Mouse (Mus musculus) neural tube, embryonic 13.5 days (tissue): ENCODE measurements around the gene Fam181a. TPM values are rescaled to one million over a fixed set of nuclear protein-coding genes. Genes with fewer than 3 reads are reported as not detected.

ENCODE experiments used
- ATAC-seq: fragments of 200-750 bp; cut with Nextera tagmentation; 2 replicates; pipeline ENCODE4 v1.8.0; 2017; ENCODE audit warnings: low read depth, mild to moderate bottlenecking, moderate TSS enrichment, moderate library complexity
- H3K27ac ChIP-seq: fragments of 300-500 bp; sonication (generic); replicated peaks from 2 replicates; pipeline ENCODE4 v1.5.1; 2015; ENCODE audit warnings: moderate library complexity, mild to moderate bottlenecking, inconsistent platforms
- H3K27me3 ChIP-seq: fragments of 300-500 bp; sonication (generic); 2 replicates; pipeline ENCODE4 v1.6.1; 2015; ENCODE audit warnings: mild to moderate bottlenecking, inconsistent platforms
- H3K36me3 ChIP-seq: fragments of 300-500 bp; sonication (generic); 2 replicates; pipeline ENCODE4 v1.6.1; 2015; ENCODE audit warnings: mild to moderate bottlenecking, inconsistent platforms
- H3K4me1 ChIP-seq: fragments of 300-500 bp; sonication (generic); replicated peaks from 2 replicates; pipeline ENCODE4 v1.6.1; 2015; ENCODE audit warnings: inconsistent platforms
- H3K4me2 ChIP-seq: fragments of 300-500 bp; sonication (generic); 2 replicates; pipeline ENCODE4 v1.6.1; 2015; ENCODE audit warnings: inconsistent platforms, mild to moderate bottlenecking, moderate library complexity
- H3K4me3 ChIP-seq: fragments of 300-500 bp; sonication (generic); 2 replicates; pipeline ENCODE4 v1.5.1; 2015; ENCODE audit warnings: mild to moderate bottlenecking, inconsistent platforms
- H3K9ac ChIP-seq: fragments of 300-500 bp; sonication (generic); 2 replicates; pipeline ENCODE4 v1.6.1; 2015; ENCODE audit warnings: moderate library complexity, mild to moderate bottlenecking, inconsistent platforms
- H3K9me3 ChIP-seq: fragments of 300-500 bp; sonication (generic); 2 replicates; pipeline ENCODE4 v1.6.1; 2016; ENCODE audit warnings: inconsistent platforms
- WGBS: fragments of 180-500 bp; shearing (Covaris S2); methylation state at CpG from one replicate; pipeline ENCODE4 v1.1.7; 2015; 5-methylcytosine and 5-hydroxymethylcytosine counted together
- polyA plus RNA-seq: library from polyadenylated mRNA; unstranded; fragments of >200 nt; fragmentation: Nextera tagmentation; extraction: Ambion mirVana; gene quantifications from 2 replicates; pipeline ENCODE4 v1.2.1, GENCODE M21; 2015

Gene Fam181a
- polyA plus RNA-seq, 1 experiment from 2014 or later, result 10.3 TPM

DNA sequence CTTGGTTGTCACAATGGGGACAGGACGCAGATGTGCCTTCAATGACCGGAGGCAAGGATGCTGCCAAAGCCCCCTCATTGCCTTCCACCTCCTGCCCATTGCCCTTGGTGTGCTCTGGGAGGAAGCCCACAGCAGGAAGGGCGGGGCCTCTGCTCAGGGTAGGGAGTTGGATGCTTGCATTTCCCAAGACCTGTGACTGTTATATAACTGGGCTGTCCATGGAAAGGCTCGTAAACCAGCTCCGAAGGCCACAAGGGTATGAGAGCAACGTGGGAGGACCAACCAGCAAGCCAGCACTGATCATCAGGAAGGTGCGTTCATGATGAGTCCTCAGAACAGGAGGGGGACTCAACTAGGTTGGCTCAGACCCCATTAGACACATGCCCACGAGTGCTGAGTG is 50.0 kb downstream of the Fam181a start:
- H3K4me3 ChIP-seq, result no peak overlapping the region
- H3K27me3 ChIP-seq, result no peaks in the 10 kb centered on the region
- peaks cover 6% of the 10 kb centered on the region; the same call in 1 of the 2 replicates for H3K4me1 ChIP-seq
- H3K9me3 ChIP-seq, result no peaks in the 10 kb centered on the region
- ATAC-seq, result no peak
- no peak overlapping the region for H3K9ac ChIP-seq
- no peak overlapping the region for H3K4me2 ChIP-seq
- WGBS, result 81% methylated on average over 8 of the region's 8 CpGs
- H3K36me3 ChIP-seq, result no peaks in the 10 kb centered on the region
- H3K27ac ChIP-seq, result no peak overlapping the region

DNA sequence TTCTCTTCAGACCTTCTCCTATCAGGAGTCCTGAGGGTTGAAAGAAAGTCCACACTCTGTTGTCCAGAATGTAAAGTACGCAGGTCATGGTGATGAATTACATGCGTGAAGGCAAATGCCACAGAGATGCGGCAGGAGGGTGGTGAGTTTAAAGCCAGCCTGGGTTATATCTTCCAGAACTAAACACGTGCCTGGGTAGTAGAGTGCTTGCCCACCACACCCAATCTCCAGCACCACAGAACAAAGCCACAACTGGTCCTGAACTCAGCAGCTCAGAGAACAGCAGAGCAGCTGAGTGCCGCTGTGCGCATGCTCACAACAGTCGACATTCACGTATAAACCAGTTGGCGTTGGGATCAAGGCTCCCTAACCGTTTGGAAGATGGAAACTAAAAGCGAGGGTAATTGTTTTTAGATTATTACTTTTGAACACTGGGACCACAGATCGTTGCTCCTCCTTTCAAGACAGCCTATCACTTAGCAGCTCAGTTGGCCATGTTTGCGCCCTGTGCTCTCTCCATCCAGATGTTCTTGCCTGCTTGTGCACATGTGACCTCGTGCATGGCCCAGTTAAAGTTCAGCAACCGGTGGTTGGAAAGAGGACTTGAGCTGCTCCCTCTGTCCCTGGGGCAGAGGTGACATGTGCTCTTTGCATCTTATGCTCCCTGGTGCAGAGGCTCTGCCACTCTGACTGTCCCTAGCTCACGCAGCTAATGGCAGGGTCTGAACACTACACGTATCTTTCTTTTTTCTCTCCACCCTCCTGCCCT is 50.9 kb downstream of the Fam181a start:
- H3K9ac ChIP-seq, result no peak overlapping the region
- 91% methylated on average over 17 of the region's 17 CpGs for WGBS
- no peaks in the 10 kb centered on the region for H3K36me3 ChIP-seq
- H3K9me3 ChIP-seq, result no peaks in the 10 kb centered on the region
- no peaks in the 10 kb centered on the region for H3K27me3 ChIP-seq
- no peak for ATAC-seq
- no peak overlapping the region for H3K27ac ChIP-seq
- H3K4me1 ChIP-seq, result peaks cover 6% of the 10 kb centered on the region; the same call in 1 of the 2 replicates
- H3K4me3 ChIP-seq, result no peak overlapping the region
- no peak overlapping the region for H3K4me2 ChIP-seq

DNA sequence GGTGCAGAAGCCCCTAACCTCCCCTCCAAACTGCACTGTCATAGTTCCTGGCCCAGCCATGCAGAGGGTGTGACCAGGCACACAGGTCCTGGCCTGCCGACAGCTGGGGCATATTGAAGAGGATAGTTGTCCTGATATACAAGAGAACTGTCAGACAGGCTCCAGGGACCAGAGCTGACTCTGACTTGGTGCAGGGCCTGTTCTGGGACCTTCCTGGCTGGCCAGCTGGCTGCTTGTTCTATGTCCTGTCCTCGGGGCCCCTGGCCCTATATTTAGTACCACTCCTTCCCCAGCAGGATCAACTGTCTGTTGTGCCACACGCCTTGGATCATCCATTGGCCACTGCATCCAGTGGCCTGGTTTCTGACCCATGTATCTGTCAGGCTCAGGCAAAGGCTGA is 51.6 kb downstream of the Fam181a start:
- H3K36me3 ChIP-seq, result no peaks in the 10 kb centered on the region
- H3K27ac ChIP-seq, result no peak overlapping the region
- WGBS, result 77% methylated on average over 3 of the region's 3 CpGs
- ATAC-seq, result no peak
- no peak overlapping the region for H3K4me2 ChIP-seq
- H3K9ac ChIP-seq, result no peak overlapping the region
- no peaks in the 10 kb centered on the region for H3K9me3 ChIP-seq
- no peak overlapping the region for H3K4me3 ChIP-seq
- H3K4me1 ChIP-seq, result peaks cover 6% of the 10 kb centered on the region; the same call in 1 of the 2 replicates
- H3K27me3 ChIP-seq, result no peaks in the 10 kb centered on the region

Other genes with a start within 250 kb of the Fam181a start
- 2.4 and 3.8 TPM in 2 replicates for gene Prima1, start 68.8 kb upstream of the Fam181a start, polyA plus RNA-seq
- 1.6 and 1.9 TPM in 2 replicates for gene Asb2, start 45.0 kb downstream of the Fam181a start, polyA plus RNA-seq
- 20.8 and 24.2 TPM in 2 replicates for gene Otub2, start 77.7 kb downstream of the Fam181a start, polyA plus RNA-seq
- gene 9330161L09Rik, start 96.8 kb downstream of the Fam181a start, polyA plus RNA-seq, result 0.59 and 0.92 TPM in 2 replicates
- 167 and 170 TPM in 2 replicates for gene Ddx24, start 114.9 kb downstream of the Fam181a start, polyA plus RNA-seq
- 6.2 and 9.4 TPM in 2 replicates for gene Ifi27, start 123.2 kb downstream of the Fam181a start, polyA plus RNA-seq
- 2.0 and 3.4 TPM in 2 replicates for gene Ifi27l2a, start 132.7 kb downstream of the Fam181a start, polyA plus RNA-seq
- not detected in 2 replicates for gene Ifi27l2b, start 146.2 kb downstream of the Fam181a start, polyA plus RNA-seq
- 1.8 and 2.0 TPM in 2 replicates for gene Ppp4r4, start 221.3 kb downstream of the Fam181a start, polyA plus RNA-seq